Mouse (Mus musculus) cerebellum, postnatal 14 days (tissue): ENCODE measurements around the gene Tmem223.

ENCODE experiments used
- DNase-seq, 2 experiments: peaks; one replicate each; pipeline ENCODE4 v3.0.0; 2021; ENCODE audit warnings: mixed read lengths in 2 of 2

Tmem223 gene

DNA sequence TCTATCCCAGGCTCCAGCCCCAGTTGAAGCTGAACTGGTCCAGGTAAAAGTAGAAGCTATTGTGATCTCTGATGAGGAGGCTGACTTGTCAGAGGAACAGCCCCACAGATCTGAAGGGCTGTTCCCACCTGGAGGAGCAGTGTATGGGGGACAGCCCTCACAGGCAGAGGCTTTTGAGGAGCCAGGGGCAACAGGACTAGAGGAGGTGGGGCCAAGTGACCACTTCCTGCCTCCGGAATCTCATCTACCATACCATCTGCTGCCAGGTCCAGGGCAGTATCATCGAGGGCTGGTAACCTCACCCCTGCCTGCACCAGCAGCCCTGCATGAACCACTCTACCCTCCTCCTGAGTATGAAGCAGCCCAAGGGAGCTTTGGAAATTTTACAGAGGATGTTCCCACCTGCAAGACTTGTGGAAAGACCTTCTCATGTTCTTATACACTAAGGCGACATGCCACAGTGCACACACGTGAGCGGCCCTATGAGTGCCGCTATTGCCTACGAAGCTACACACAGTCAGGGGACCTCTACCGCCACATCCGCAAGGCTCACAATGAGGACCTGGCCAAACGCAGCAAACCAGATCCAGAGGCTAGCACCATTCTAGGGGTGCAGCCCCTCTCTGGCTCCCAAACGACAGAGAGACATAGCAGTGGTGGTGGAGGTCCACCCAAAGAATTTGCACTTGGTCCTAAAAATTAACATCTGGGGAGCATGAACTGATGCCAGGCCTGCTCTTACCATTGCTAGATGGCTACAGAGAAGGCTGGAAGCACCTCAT is 33.3 kb downstream of the Tmem223 start:
- no peak for DNase-seq

DNA sequence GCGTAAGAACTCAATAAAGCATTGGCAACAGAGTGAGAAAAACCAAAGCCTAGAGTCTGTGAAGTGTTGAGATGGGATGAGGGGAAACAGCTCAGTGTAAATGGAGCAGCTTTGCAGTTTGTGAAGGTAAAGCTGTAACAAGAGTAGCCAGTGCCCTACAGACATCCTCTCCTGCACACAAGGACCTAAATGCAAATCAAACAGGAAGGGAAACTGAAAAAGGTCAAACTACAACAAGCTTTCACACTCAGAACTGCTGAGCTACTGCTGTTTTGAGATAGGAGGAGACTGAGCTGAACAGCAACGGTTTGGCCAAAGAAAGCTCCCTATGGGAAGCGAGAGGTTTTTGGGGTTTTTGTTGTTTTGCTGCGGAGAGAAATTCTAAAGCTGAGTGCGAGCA is 36.0 kb downstream of the Tmem223 start:
- no peak for DNase-seq

DNA sequence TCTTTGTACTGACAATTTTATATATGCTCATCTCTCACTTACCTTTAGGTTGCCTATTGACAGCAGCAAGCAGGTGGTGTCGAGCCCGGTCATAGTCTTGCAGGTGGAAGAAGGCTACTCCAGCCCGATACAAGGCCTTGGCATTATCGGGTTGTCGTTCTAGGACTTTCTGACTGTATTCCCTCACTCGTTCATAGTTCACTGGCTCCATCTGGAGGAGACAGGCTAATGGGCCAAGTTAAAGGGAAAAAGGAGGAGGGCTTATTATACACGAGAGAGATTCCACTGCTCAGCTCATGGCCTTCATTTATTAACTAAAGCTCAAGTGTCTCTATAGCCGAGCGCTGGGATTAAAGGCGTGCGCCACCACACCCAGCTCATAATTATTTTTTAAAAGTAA is 45.0 kb downstream of the Tmem223 start:
- peak; percentile 54 to 62 for DNase-seq

DNA sequence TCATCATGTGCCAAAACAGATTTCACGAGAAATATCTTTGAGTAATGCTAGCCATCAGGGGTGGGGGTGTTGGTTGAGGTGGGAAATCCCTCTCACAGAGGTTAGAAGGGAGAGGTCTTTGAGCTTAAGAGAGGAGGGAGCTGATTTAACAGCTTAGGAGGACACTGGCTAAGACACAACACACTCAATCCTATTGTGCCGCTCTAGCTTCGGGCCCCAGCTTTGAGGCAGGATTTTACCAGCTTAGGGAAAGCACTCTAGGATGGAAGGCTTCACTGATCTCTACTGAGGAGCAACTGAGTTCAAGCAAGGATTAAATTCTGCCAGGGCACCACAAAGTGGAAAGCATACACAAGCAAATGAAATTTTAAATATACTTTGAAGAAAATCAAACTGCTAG is 46.2 kb downstream of the Tmem223 start:
- DNase-seq, result no peak

DNA sequence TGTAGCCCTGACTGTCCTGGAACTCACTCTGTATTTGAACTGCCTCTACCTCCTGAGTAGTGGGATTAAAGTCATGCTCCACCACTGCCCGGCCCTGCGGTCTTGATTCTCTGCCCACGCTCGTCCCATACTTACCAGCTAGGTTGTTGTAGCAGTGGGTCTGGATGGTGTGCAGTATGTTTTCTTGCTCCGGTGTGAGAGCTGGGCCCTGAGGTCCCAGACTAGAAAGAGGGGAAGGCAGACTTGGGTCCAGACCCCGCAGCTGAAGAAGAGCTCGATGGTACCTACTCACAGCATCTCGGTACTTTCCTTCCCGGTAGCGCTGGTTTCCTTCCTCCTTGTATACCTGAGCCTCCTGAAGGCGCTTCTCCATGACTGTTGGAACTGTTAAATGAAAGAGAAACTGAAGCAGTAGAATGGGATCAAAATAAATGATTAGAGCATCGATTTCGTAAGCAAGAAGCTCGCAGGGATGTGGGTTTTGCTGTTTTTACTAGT is 47.6 kb downstream of the Tmem223 start:
- DNase-seq, result no peak

DNA sequence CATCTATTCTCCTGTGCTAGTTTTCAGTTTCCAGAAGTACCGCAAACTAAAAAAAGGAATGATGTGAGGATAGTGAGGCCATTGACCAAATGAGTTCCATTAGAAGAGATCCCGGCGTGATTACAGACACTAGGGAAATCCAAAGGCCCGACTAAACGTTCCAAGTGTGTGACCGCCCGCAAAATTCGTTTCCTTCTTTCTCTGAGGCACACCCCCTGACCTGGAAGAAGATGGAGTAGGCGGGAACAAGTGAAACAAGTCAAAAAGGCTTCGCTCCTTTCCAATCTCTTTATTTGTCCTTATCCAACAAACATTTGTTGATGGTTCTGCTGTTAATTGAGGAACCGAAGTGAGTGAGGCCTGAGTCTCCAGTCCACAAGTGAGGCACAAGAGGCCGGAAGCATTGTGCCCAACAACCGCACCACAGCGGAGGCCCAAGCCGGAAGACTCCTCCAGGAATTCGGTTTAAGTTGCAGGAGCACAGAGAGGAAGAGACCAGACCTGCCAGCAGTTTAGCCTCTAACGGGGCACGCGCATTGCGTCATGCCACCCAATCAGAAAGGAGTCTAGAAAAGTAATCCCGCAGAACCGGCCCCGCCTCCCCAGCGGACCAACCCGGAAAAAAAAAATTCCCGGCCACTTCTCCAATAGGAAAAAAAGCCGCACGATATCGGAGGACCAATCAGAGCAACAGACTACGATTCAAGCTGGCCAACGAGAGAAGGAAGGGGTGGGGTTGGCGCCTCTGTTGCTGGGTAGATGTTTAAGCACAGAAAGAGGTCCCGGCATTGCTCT is 48.2 kb downstream of the Tmem223 start, which contains the start of gene Ttc9c:
Gene Ttc9c (minus strand): TSS at position 533 of the 795 bp plus-strand sequence.
- DNase-seq, result peak; percentile 95 to 97

DNA sequence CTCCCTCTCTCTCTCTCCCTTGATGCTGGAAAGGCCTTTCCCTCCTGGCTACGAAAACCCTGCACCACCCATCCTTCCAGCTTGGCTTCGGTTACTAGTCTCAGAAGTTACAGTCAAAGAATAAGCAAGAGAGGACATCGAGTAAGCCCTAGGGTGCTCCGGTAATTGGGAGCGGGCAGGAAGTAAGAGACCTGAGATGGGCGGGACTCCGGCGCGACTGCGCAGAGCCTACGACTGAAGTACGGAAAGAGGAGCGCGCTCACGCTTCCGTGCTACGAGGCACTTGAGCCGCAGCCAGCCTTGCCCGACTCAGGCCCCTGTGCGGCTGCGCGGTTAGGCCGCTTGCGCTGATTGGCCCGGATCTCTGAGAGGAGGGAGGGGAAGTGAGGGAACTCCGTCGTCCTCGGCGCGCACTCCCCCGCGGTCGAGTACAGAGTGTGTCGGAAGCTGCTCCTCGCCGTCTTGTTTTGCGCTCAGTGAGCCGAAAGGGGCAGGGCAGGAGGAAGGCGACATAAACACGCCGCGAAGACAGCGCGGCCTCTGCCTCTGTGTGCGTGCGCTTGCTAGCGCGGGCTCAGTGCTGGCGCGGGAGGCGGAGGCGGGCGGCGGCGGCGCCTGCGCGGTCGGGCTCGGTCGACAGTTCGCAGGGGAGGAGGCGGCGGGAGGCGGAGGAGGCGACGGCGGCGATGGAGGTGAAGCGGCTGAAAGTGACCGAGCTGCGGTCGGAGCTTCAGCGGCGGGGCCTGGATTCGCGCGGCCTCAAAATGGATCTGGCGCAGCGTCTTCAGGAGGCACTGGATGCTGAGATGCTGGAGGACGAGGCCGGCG is 49.0 kb downstream of the Tmem223 start, which contains the start of gene Hnrnpul2:
Gene Hnrnpul2 (plus strand): TSS at position 415 of the 828 bp plus-strand sequence.
- peak; percentile 99 for DNase-seq

DNA sequence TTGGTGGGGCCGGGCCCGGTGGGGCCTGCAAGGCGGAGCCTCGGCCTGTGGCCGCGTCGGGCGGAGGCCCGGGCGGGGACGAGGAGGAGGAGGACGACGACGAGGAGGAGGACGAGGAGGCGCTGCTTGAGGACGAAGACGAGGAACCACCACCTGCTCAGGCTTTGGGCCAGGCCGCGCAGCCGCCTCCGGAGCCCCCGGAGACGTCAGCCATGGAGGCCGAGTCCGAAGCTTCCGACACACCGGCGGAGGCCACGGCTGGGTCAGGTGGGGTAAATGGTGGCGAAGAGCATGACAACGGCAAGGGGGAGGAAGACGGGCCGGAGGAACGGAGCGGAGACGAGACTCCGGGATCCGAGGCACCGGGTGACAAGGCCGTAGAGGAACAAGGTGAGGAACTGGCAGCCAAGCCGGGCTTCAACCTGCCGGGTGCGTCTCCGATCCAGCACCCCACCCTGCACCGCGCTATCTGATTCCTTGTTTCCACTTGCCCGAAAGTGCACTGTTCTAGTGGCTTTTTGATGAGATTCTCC is 49.7 kb downstream of the Tmem223 start:
- no peak for DNase-seq

DNA sequence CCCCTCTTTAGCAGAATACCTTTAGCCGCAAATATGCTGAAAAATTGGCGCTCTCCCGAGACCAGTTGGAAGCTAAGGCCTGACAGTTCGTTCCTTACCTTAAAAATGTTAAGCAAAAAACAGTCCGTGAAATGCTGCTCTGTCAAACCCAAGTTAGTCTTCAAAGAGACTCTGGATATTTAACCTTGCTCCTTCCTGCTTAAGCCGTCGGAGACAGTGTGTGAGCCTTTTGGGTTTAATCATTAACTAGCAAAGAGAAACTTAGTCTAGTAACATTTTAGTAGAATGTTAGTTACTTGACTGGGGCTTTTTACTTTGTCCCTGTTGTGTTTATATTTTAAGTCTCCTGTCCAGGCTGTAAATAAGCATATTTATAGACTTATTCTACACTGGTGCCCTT is 50.4 kb downstream of the Tmem223 start:
- no peak for DNase-seq
